Mouse (Mus musculus) embryonic facial prominence, embryonic 10.5 days (tissue): ENCODE measurements around the gene Slu7. TPM values are rescaled to one million over a fixed set of nuclear protein-coding genes. Genes with fewer than 3 reads are reported as not detected.

ENCODE experiments used
- DNase-seq: peaks from one replicate; pipeline ENCODE4 v3.0.0-alpha.2; 2017; ENCODE audit warnings: low spot score
- H3K27ac ChIP-seq: fragments of 300-500 bp; sonication (generic); replicated peaks from 2 replicates; pipeline ENCODE4 v1.5.1; 2016; ENCODE audit warnings: mild to moderate bottlenecking
- H3K27me3 ChIP-seq: fragments of 300-500 bp; sonication (generic); replicated peaks from 2 replicates; pipeline ENCODE4 v1.6.1; 2016; ENCODE audit warnings: low read depth, mild to moderate bottlenecking; ENCODE audit not compliant: poor library complexity, severe bottlenecking
- H3K36me3 ChIP-seq: fragments of 300-500 bp; sonication (generic); replicated peaks from 2 replicates; pipeline ENCODE4 v1.6.1; 2016; ENCODE audit warnings: mild to moderate bottlenecking, moderate library complexity
- H3K4me1 ChIP-seq: fragments of 300-500 bp; sonication (generic); 2 replicates; pipeline ENCODE4 v1.6.1; 2016
- H3K4me3 ChIP-seq: fragments of 300-500 bp; sonication (generic); 2 replicates; pipeline ENCODE4 v1.5.1; 2016; ENCODE audit warnings: mild to moderate bottlenecking, moderate library complexity
- H3K9me3 ChIP-seq: fragments of 300-500 bp; sonication (generic); 2 replicates; pipeline ENCODE4 v1.6.1; 2016; ENCODE audit warnings: mild to moderate bottlenecking
- WGBS: fragments of 180-500 bp; shearing (Covaris S2); methylation state at CpG from one replicate; pipeline ENCODE4 v1.1.7; 2016; 5-methylcytosine and 5-hydroxymethylcytosine counted together
- polyA plus RNA-seq: library from polyadenylated mRNA; unstranded; fragments of >200 nt; fragmentation: Nextera tagmentation; extraction: Ambion mirVana; gene quantifications from 2 replicates; pipeline ENCODE4 v1.2.1, GENCODE M21; 2016

The Slu7 gene
- polyA plus RNA-seq, 1 experiment from 2014 or later, result 56.7 TPM

GRCm38 (mm10) chr11:43434024-43434407 is 472 bp downstream of the Slu7 start:
- Histone ChIP-seq H3K4me1 (peaks cover 9% of the 10 kb centered on the region), H3K4me3 (peak overlapping the region; percentile 92), H3K27ac (peak overlapping the region; percentile 83), H3K27me3 (no peaks in the 10 kb centered on the region), H3K9me3 (no peaks in the 10 kb centered on the region), H3K36me3 (peaks cover 19% of the 10 kb centered on the region)
- WGBS, result 9% methylated on average over 9 of the region's 9 CpGs
- DNase-seq, result no peak

GRCm38 (mm10) chr11:43441121-43441520 is 7.6 kb downstream of the Slu7 start:
- peak; percentile 1 for DNase-seq
- Histone ChIP-seq H3K27ac (no peak overlapping the region), H3K27me3 (no peaks in the 10 kb centered on the region), H3K9me3 (no peaks in the 10 kb centered on the region), H3K4me3 (no peak overlapping the region), H3K36me3 (peaks cover 89% of the 10 kb centered on the region), H3K4me1 (no peaks in the 10 kb centered on the region)
- WGBS, result 91% methylated on average over 10 of the region's 10 CpGs

GRCm38 (mm10) chr11:43443183-43443582 is 9.6 kb downstream of the Slu7 start:
- Histone ChIP-seq H3K27ac (no peak overlapping the region), H3K27me3 (no peaks in the 10 kb centered on the region), H3K4me1 (no peaks in the 10 kb centered on the region), H3K36me3 (peaks cover 95% of the 10 kb centered on the region), H3K9me3 (no peaks in the 10 kb centered on the region), H3K4me3 (no peak overlapping the region)
- WGBS, result 96% methylated on average over 13 of the region's 13 CpGs
- no peak for DNase-seq

- no peak overlapping the region for H3K27ac ChIP-seq
- WGBS, result 85% methylated on average over 2 of the region's 2 CpGs
- no peaks in the 10 kb centered on the region for H3K4me1 ChIP-seq
- H3K36me3 ChIP-seq, result peaks cover 29% of the 10 kb centered on the region
- no peak overlapping the region for H3K4me3 ChIP-seq
- H3K27me3 ChIP-seq, result no peaks in the 10 kb centered on the region
- H3K9me3 ChIP-seq, result no peaks in the 10 kb centered on the region
- DNase-seq, result no peak
Measured at GRCm38 (mm10) chr11:43449916-43450315, 16.4 kb downstream of the Slu7 start.

GRCm38 (mm10) chr11:43451322-43451721 is 17.8 kb downstream of the Slu7 start:
- Histone ChIP-seq H3K4me1 (no peaks in the 10 kb centered on the region), H3K27ac (no peak overlapping the region), H3K4me3 (no peak overlapping the region), H3K36me3 (peaks cover 15% of the 10 kb centered on the region), H3K9me3 (no peaks in the 10 kb centered on the region), H3K27me3 (no peaks in the 10 kb centered on the region)
- no peak for DNase-seq
- 65% methylated on average over 4 of the region's 4 CpGs for WGBS

GRCm38 (mm10) chr11:43452266-43452665 is 18.7 kb downstream of the Slu7 start:
- Histone ChIP-seq H3K27me3 (no peaks in the 10 kb centered on the region), H3K4me1 (no peaks in the 10 kb centered on the region), H3K27ac (no peak overlapping the region), H3K4me3 (no peak overlapping the region), H3K9me3 (no peaks in the 10 kb centered on the region), H3K36me3 (peaks cover 6% of the 10 kb centered on the region)
- WGBS, result 81% methylated on average over 2 of the region's 2 CpGs
- DNase-seq, result no peak

GRCm38 (mm10) chr11:43463204-43463603 is 29.7 kb downstream of the Slu7 start:
- no peaks in the 10 kb centered on the region for H3K4me1 ChIP-seq
- H3K27me3 ChIP-seq, result no peaks in the 10 kb centered on the region
- WGBS, result 93% methylated on average over 25 of the region's 25 CpGs
- no peak overlapping the region for H3K27ac ChIP-seq
- H3K9me3 ChIP-seq, result no peaks in the 10 kb centered on the region; the same call in 1 of the 2 replicates
- no peak overlapping the region for H3K4me3 ChIP-seq
- H3K36me3 ChIP-seq, result no peaks in the 10 kb centered on the region
- DNase-seq, result no peak

GRCm38 (mm10) chr11:43470118-43470517 is 36.6 kb downstream of the Slu7 start:
- whole genome bisulfite sequencing, result 53% methylated on average over 5 of the region's 5 CpGs
- DNase-seq, result no peak

GRCm38 (mm10) chr11:43470881-43471820 is 37.6 kb downstream of the Slu7 start:
- H3K36me3 ChIP-seq, result no peaks in the 10 kb centered on the region
- H3K27ac ChIP-seq, result no peak overlapping the region
- H3K27me3 ChIP-seq, result peaks cover 23% of the 10 kb centered on the region
- H3K4me3 ChIP-seq, result no peak overlapping the region
- no peaks in the 10 kb centered on the region for H3K9me3 ChIP-seq
- 70% methylated on average over 6 of the region's 6 CpGs for WGBS
- H3K4me1 ChIP-seq, result peaks cover 11% of the 10 kb centered on the region
- DNase-seq, result no peak

More at GRCm38 (mm10) chr11:43470118-43470517, 36.6 kb downstream of the Slu7 start:
- Histone ChIP-seq H3K36me3 (no peaks in the 10 kb centered on the region), H3K4me1 (peaks cover 11% of the 10 kb centered on the region), H3K4me3 (no peak overlapping the region), H3K9me3 (no peaks in the 10 kb centered on the region), H3K27me3 (peaks cover 21% of the 10 kb centered on the region), H3K27ac (no peak overlapping the region)

GRCm38 (mm10) chr11:43473115-43473514 is 39.6 kb downstream of the Slu7 start:
- DNase-seq, result no peak
- H3K4me1 ChIP-seq, result peaks cover 11% of the 10 kb centered on the region
- no peaks in the 10 kb centered on the region for H3K9me3 ChIP-seq
- no peak overlapping the region for H3K4me3 ChIP-seq
- H3K36me3 ChIP-seq, result no peaks in the 10 kb centered on the region
- no peak overlapping the region for H3K27ac ChIP-seq
- H3K27me3 ChIP-seq, result peaks cover 23% of the 10 kb centered on the region
- 65% methylated on average over 1 of the region's 1 CpGs for WGBS

- H3K4me1 ChIP-seq, result peaks cover 11% of the 10 kb centered on the region
- no peaks in the 10 kb centered on the region for H3K36me3 ChIP-seq
- 59% methylated on average over 15 of the region's 15 CpGs for WGBS
- no peak for DNase-seq
- no peak overlapping the region for H3K27ac ChIP-seq
- peak overlapping the region; percentile 52 for H3K4me3 ChIP-seq
- peaks cover 23% of the 10 kb centered on the region for H3K27me3 ChIP-seq
- no peaks in the 10 kb centered on the region for H3K9me3 ChIP-seq
Measured at GRCm38 (mm10) chr11:43473635-43474224, 40.2 kb downstream of the Slu7 start.

- Histone ChIP-seq H3K4me3 (peak within 1 kb of the TSS; percentile 52), H3K27ac (no peak within 1 kb of the TSS), H3K9me3 (no peaks in the 10 kb centered on the region), H3K36me3 (no peaks in the 10 kb centered on the region), H3K4me1 (peaks cover 11% of the 10 kb centered on the region), H3K27me3 (peaks cover 23% of the 10 kb centered on the region)
- DNase-seq, result peak; percentile 69
- 4% methylated on average over 24 of the region's 24 CpGs for WGBS
Measured at GRCm38 (mm10) chr11:43474225-43474774, 40.8 kb downstream of the Slu7 start, which contains the start of gene C1qtnf2. Gene C1qtnf2, plus strand, starts transcription at chr11:43474276.
